In genomic region chr9:108949967-108950728, GRCm38 (mm10) we compare ENCODE assay signal across 11 mouse cellular contexts. TPM values are rescaled to one million over a fixed set of nuclear protein-coding genes. Genes with fewer than 3 reads are reported as not detected.
DNase-seq lines count a peak whose midpoint lies in the region; ATAC-seq and TF ChIP-seq lines count a peak whose summit lies in the region.
"Had no signal": no experiment of that assay in that cellular context is flagged by ENCODE, and none has a peak within 500 bp of the region (broad histone marks: within the 10 kb centered on the region; RNA-seq: fewer than 3 reads in every experiment).

No protein-coding gene starts in this region.

- peak overlapping the region; percentile 21; the same call in 1 of the 2 replicates for H3K27ac ChIP-seq in hindbrain, embryonic 15.5 days (replicated peaks)
- no peak overlapping the region for H3K27ac ChIP-seq in hindbrain, embryonic 13.5 days
- H3K27ac ChIP-seq in ES-Bruce4 (ENCODE audit: insufficient read depth, low read length), result peak overlapping the region; percentile 31; the same call in 1 of the 2 replicates
- peak overlapping the region; percentile 55 for H3K27ac ChIP-seq in heart, embryonic 15.5 days

- DNase-seq in brain, embryonic 14.5 days (ENCODE audit: low read depth), result peak; percentile 5
- no peak for DNase-seq in adrenal gland, postnatal 36 days
- DNase-seq: layer of hippocampus, adult 9-11 months; thymus, adult 2 months had no signal

- no peak overlapping the region for H3K4me2 ChIP-seq in hindbrain, embryonic 15.5 days
- H3K4me2 ChIP-seq in hindbrain, embryonic 13.5 days, result no peak overlapping the region
- H3K4me2 ChIP-seq in heart, embryonic 15.5 days, result no peak overlapping the region

- H3K4me1 ChIP-seq in hindbrain, embryonic 15.5 days (replicated peaks), result no peaks in the 10 kb centered on the region
- H3K4me1 ChIP-seq in hindbrain, embryonic 13.5 days (replicated peaks), result 0 out of 2 replicates have a peak, but pooled peaks cover 3% of the 10 kb centered on the region
- no peaks in the 10 kb centered on the region for H3K4me1 ChIP-seq in ES-Bruce4 (ENCODE audit: control insufficient read depth, insufficient read depth, low read length)
- H3K4me1 ChIP-seq in heart, embryonic 15.5 days (replicated peaks), result peaks cover 31% of the 10 kb centered on the region

- TF ChIP-seq EP300 in ES-Bruce4 (IDR thresholded peaks at IDR 0.05; ENCODE audit: insufficient read depth, low read depth, low read length), result no peak

- ATAC-seq in hindbrain, embryonic 15.5 days (ENCODE audit: low FRiP score, low read depth), result no peak
- no peak for ATAC-seq in hindbrain, embryonic 13.5 days (ENCODE audit: low FRiP score)
- ATAC-seq in heart, embryonic 15.5 days (replicated peaks; ENCODE audit: insufficient number of reproducible peaks, insufficient read depth, low FRiP score, low read depth), result no peak; the same call in 1 of the 2 replicates
- no peak for ATAC-seq in CD4-positive, CD25-positive, alpha-beta regulatory T cell, adult 4 months

- TF ChIP-seq POLR2A in ES-Bruce4 (IDR thresholded peaks at IDR 0.05; ENCODE audit: insufficient read depth, low read length), result no peak
- no peak for TF ChIP-seq POLR2A in brain, embryonic 14.5 days (IDR thresholded peaks at IDR 0.05; ENCODE audit: borderline replicate concordance, extremely low read depth, insufficient read depth, insufficient read length, poor library complexity, severe bottlenecking)

- 86% methylated on average over 9 of the region's 9 CpGs for WGBS in hindbrain, embryonic 15.5 days
- WGBS in hindbrain, embryonic 13.5 days, result 88% methylated on average over 9 of the region's 9 CpGs
- 64% methylated on average over 9 of the region's 9 CpGs for WGBS in heart, embryonic 15.5 days

- no peak overlapping the region for H3K4me3 ChIP-seq in hindbrain, embryonic 15.5 days
- H3K4me3 ChIP-seq in hindbrain, embryonic 13.5 days, result no peak overlapping the region
- no peak overlapping the region for H3K4me3 ChIP-seq in ES-Bruce4 (ENCODE audit: low read depth, low read length)
- H3K4me3 ChIP-seq in heart, embryonic 15.5 days, result no peak overlapping the region

- H3K27me3 ChIP-seq in hindbrain, embryonic 15.5 days, result peaks cover 24% of the 10 kb centered on the region
- peaks cover 30% of the 10 kb centered on the region for H3K27me3 ChIP-seq in hindbrain, embryonic 13.5 days
- H3K27me3 ChIP-seq in ES-Bruce4 (ENCODE audit: control insufficient read depth, insufficient read depth, low read length, poor library complexity, severe bottlenecking), result no peaks in the 10 kb centered on the region
- H3K27me3 ChIP-seq in heart, embryonic 15.5 days, result peaks cover 24% of the 10 kb centered on the region

- H3K9ac ChIP-seq in hindbrain, embryonic 15.5 days, result no peak overlapping the region
- H3K9ac ChIP-seq in hindbrain, embryonic 13.5 days, result no peak overlapping the region
- no peak overlapping the region for H3K9ac ChIP-seq in ES-Bruce4 (ENCODE audit: low read depth, poor library complexity, severe bottlenecking)
- H3K9ac ChIP-seq in heart, embryonic 15.5 days, result no peak overlapping the region; the same call in 1 of the 2 replicates

- no peaks in the 10 kb centered on the region for H3K9me3 ChIP-seq in hindbrain, embryonic 15.5 days
- H3K9me3 ChIP-seq in hindbrain, embryonic 13.5 days, result no peaks in the 10 kb centered on the region
- H3K9me3 ChIP-seq in ES-Bruce4 (replicated peaks; ENCODE audit: control insufficient read depth, insufficient read depth, low read length, poor library complexity, severe bottlenecking), result no peaks in the 10 kb centered on the region
- H3K9me3 ChIP-seq in heart, embryonic 15.5 days (replicated peaks), result no peaks in the 10 kb centered on the region

- no peak for TF ChIP-seq CTCF in ES-Bruce4 (IDR thresholded peaks at IDR 0.05; ENCODE audit: low read depth, low read length)
- no peak for TF ChIP-seq CTCF in brain, embryonic 14.5 days (IDR thresholded peaks at IDR 0.05; ENCODE audit: borderline replicate concordance, extremely low read depth, insufficient read depth, insufficient read length)

- peaks cover 49% of the 10 kb centered on the region for H3K36me3 ChIP-seq in hindbrain, embryonic 15.5 days
- peaks cover 64% of the 10 kb centered on the region for H3K36me3 ChIP-seq in hindbrain, embryonic 13.5 days
- H3K36me3 ChIP-seq in ES-Bruce4 (ENCODE audit: control insufficient read depth, insufficient read depth, low read length, poor library complexity, severe bottlenecking), result peaks cover 41% of the 10 kb centered on the region
- peaks cover 56% of the 10 kb centered on the region for H3K36me3 ChIP-seq in heart, embryonic 15.5 days

RNA-seq across cellular contexts. Expression of gene Col7a1, which starts 3.2 kb away (rescaled TPM):
- 1.4 and 2.1 TPM in 2 replicates for polyA plus RNA-seq in hindbrain, embryonic 15.5 days (2015; fragmentation: Nextera tagmentation; extraction: Ambion mirVana)
- 1.1 and 1.7 TPM in 2 replicates for polyA plus RNA-seq in hindbrain, embryonic 13.5 days (2015; fragmentation: Nextera tagmentation; extraction: Ambion mirVana)
- 4.8 and 6.5 TPM in 2 replicates for polyA plus RNA-seq in ES-Bruce4 (2011; ENCODE audit: insufficient read depth, insufficient read length, low read depth, missing spikeins)
- 7.5 and 8.3 TPM in 2 replicates for polyA plus RNA-seq in brain, embryonic 14.5 days (2012; rRNA removed)
- polyA plus RNA-seq in heart, embryonic 15.5 days (2015; fragmentation: Nextera tagmentation; extraction: Ambion mirVana), result 1.2 and 1.4 TPM in 2 replicates
- 1 to 10 TPM; 3.9 to 6.0 TPM for total RNA-seq in adrenal gland, postnatal 36 days (2021)
- polyA plus RNA-seq in CD4-positive, CD25-positive, alpha-beta regulatory T cell, adult 4 months (2017; shearing (Covaris generic)), result not detected

RNA-seq across cellular contexts. Expression of gene Uqcrc1, which starts 13.7 kb away (rescaled TPM):
- polyA plus RNA-seq in hindbrain, embryonic 15.5 days (2015; fragmentation: Nextera tagmentation; extraction: Ambion mirVana), result 480 and 488 TPM in 2 replicates
- polyA plus RNA-seq in hindbrain, embryonic 13.5 days (2015; fragmentation: Nextera tagmentation; extraction: Ambion mirVana), result 398 and 399 TPM in 2 replicates
- 183 and 193 TPM in 2 replicates for polyA plus RNA-seq in ES-Bruce4 (2011; ENCODE audit: insufficient read depth, insufficient read length, low read depth, missing spikeins)
- 363 and 420 TPM in 2 replicates for polyA plus RNA-seq in brain, embryonic 14.5 days (2012; rRNA removed)
- polyA plus RNA-seq in heart, embryonic 15.5 days (2015; fragmentation: Nextera tagmentation; extraction: Ambion mirVana), result 885 and 887 TPM in 2 replicates
- 100 to 1,000 TPM; 632 to 663 TPM for total RNA-seq in adrenal gland, postnatal 36 days (2021)
- 100 to 1,000 TPM; 182 to 369 TPM for polyA plus RNA-seq in CD4-positive, CD25-positive, alpha-beta regulatory T cell, adult 4 months (2017; shearing (Covaris generic))

RNA-seq across cellular contexts. Expression of gene Ucn2, which starts 35.7 kb away (rescaled TPM):
- not detected in 2 replicates for polyA plus RNA-seq in hindbrain, embryonic 15.5 days (2015; fragmentation: Nextera tagmentation; extraction: Ambion mirVana)
- not detected in 2 replicates for polyA plus RNA-seq in hindbrain, embryonic 13.5 days (2015; fragmentation: Nextera tagmentation; extraction: Ambion mirVana)
- polyA plus RNA-seq in ES-Bruce4 (2011; ENCODE audit: insufficient read depth, insufficient read length, low read depth, missing spikeins), result not detected in 2 replicates
- 0.75 and 0.96 TPM in 2 replicates for polyA plus RNA-seq in brain, embryonic 14.5 days (2012; rRNA removed)
- polyA plus RNA-seq in heart, embryonic 15.5 days (2015; fragmentation: Nextera tagmentation; extraction: Ambion mirVana), result not detected in 2 replicates
- total RNA-seq in adrenal gland, postnatal 36 days (2021), result 1 to 10 TPM in 1 of 2 experiments, not detected in 1; 1.1 TPM
- not detected for polyA plus RNA-seq in CD4-positive, CD25-positive, alpha-beta regulatory T cell, adult 4 months (2017; shearing (Covaris generic))
- polyA plus RNA-seq: liver, embryonic 16.5 days had no signal

RNA-seq across cellular contexts. Expression of gene Tmem89, which starts 35.7 kb away (rescaled TPM):
- 0.17 and 0.21 TPM in 2 replicates for polyA plus RNA-seq in hindbrain, embryonic 15.5 days (2015; fragmentation: Nextera tagmentation; extraction: Ambion mirVana)
- 0.32 and 0.72 TPM in 2 replicates for polyA plus RNA-seq in hindbrain, embryonic 13.5 days (2015; fragmentation: Nextera tagmentation; extraction: Ambion mirVana)
- not detected in 2 replicates for polyA plus RNA-seq in ES-Bruce4 (2011; ENCODE audit: insufficient read depth, insufficient read length, low read depth, missing spikeins)
- 0.76 and 0.88 TPM in 2 replicates for polyA plus RNA-seq in brain, embryonic 14.5 days (2012; rRNA removed)
- polyA plus RNA-seq in heart, embryonic 15.5 days (2015; fragmentation: Nextera tagmentation; extraction: Ambion mirVana), result not detected in 2 replicates
- not detected for total RNA-seq in adrenal gland, postnatal 36 days (2021)
- polyA plus RNA-seq in CD4-positive, CD25-positive, alpha-beta regulatory T cell, adult 4 months (2017; shearing (Covaris generic)), result under 1 TPM in 1 of 2 experiments, not detected in 1; 0.46 TPM
- polyA plus RNA-seq: liver, embryonic 16.5 days; neural tube, embryonic 14.5 days had no signal

RNA-seq across cellular contexts. Expression of gene Pfkfb4, which starts 41.4 kb away (rescaled TPM):
- polyA plus RNA-seq in hindbrain, embryonic 15.5 days (2015; fragmentation: Nextera tagmentation; extraction: Ambion mirVana), result 28.1 and 28.7 TPM in 2 replicates
- 26.3 and 34.2 TPM in 2 replicates for polyA plus RNA-seq in hindbrain, embryonic 13.5 days (2015; fragmentation: Nextera tagmentation; extraction: Ambion mirVana)
- 3.9 and 4.4 TPM in 2 replicates for polyA plus RNA-seq in ES-Bruce4 (2011; ENCODE audit: insufficient read depth, insufficient read length, low read depth, missing spikeins)
- 32.0 and 35.3 TPM in 2 replicates for polyA plus RNA-seq in brain, embryonic 14.5 days (2012; rRNA removed)
- 3.3 and 5.4 TPM in 2 replicates for polyA plus RNA-seq in heart, embryonic 15.5 days (2015; fragmentation: Nextera tagmentation; extraction: Ambion mirVana)
- total RNA-seq in adrenal gland, postnatal 36 days (2021), result 10 to 100 TPM in 1 of 2 experiments, 1 to 10 TPM in 1; 4.8 to 13.2 TPM
- polyA plus RNA-seq in CD4-positive, CD25-positive, alpha-beta regulatory T cell, adult 4 months (2017; shearing (Covaris generic)), result 10 to 100 TPM in 1 of 2 experiments, 1 to 10 TPM in 1; 6.1 to 12.7 TPM
